Mouse (Mus musculus) E14TG2a.4 (cell line): Measurements from ENCODE around the gene D17Wsu92e.
A peak's percentile ranks its signal among the peaks of the same experiment; 100 is the strongest.

Experiments used
- CTCF ChIP-seq: conservative IDR thresholded peaks from 2 replicates; pipeline ENCODE4 v1.5.1; 2014; ENCODE audit warnings: low read length
- POU5F1 ChIP-seq: IDR thresholded peaks from 2 replicates; pipeline ENCODE4 v1.6.1; 2014; ENCODE audit warnings: low read length, borderline replicate concordance

GRCm38 (mm10) chr17:27768817-27769542 is 51.5 kb downstream of the D17Wsu92e start:
- TF ChIP-seq CTCF (peak; percentile 89), POU5F1 (0 out of 2 replicates have a peak, but pooled peaks have one; percentile 16)
